Mouse (Mus musculus) kidney, adult 8-10 months (tissue): ENCODE data around the gene Gabra5.
A peak's percentile ranks its signal among the peaks of the same experiment; 100 is the strongest.

Source experiments
- DNase-seq, 2 experiments: peaks; one replicate each; pipeline ENCODE4 v3.0.0; 2022

The Gabra5 gene

GRCm38 (mm10) chr7:57509681-57510141, at the start of gene Gabra5:
Gene Gabra5 (minus strand): TSS chr7:57510059.
- no peak for DNase-seq

- DNase-seq, result peak in 1 of 2 experiments; percentile 4
Measured at GRCm38 (mm10) chr7:57538565-57538964, 28.7 kb upstream of the Gabra5 start.

- DNase-seq, result no peak
Measured at GRCm38 (mm10) chr7:57532676-57533075, 22.8 kb upstream of the Gabra5 start.

- DNase-seq, result no peak
Measured at GRCm38 (mm10) chr7:57529954-57530353, 20.1 kb upstream of the Gabra5 start.

- DNase-seq, result no peak
Measured at GRCm38 (mm10) chr7:57529451-57529850, 19.6 kb upstream of the Gabra5 start.

GRCm38 (mm10) chr7:57512955-57513354, 3.1 kb upstream of the Gabra5 start:
- DNase-seq, result peak in 1 of 2 experiments; percentile 9

- no peak for DNase-seq
Measured at GRCm38 (mm10) chr7:57508860-57509632, 813 bp downstream of the Gabra5 start.

- DNase-seq, result no peak
Measured at GRCm38 (mm10) chr7:57502809-57503208, 7.0 kb downstream of the Gabra5 start.

GRCm38 (mm10) chr7:57491795-57492194, 18.1 kb downstream of the Gabra5 start:
- no peak for DNase-seq

GRCm38 (mm10) chr7:57486907-57487306, 23.0 kb downstream of the Gabra5 start:
- no peak for DNase-seq

GRCm38 (mm10) chr7:57482896-57483295, 27.0 kb downstream of the Gabra5 start:
- no peak for DNase-seq

- peak; percentile 12 to 32 for DNase-seq
Measured at GRCm38 (mm10) chr7:57473811-57474525, 35.9 kb downstream of the Gabra5 start.

- no peak for DNase-seq
Measured at GRCm38 (mm10) chr7:57471316-57471715, 38.5 kb downstream of the Gabra5 start.

GRCm38 (mm10) chr7:57460354-57460753, 49.5 kb downstream of the Gabra5 start:
- DNase-seq, result no peak

GRCm38 (mm10) chr7:57448239-57448638, 61.6 kb downstream of the Gabra5 start:
- no peak for DNase-seq

- no peak for DNase-seq
Measured at GRCm38 (mm10) chr7:57422675-57423074, 87.2 kb downstream of the Gabra5 start.

- DNase-seq, result no peak
Measured at GRCm38 (mm10) chr7:57421044-57421443, 88.8 kb downstream of the Gabra5 start.

GRCm38 (mm10) chr7:57419392-57419791, 90.5 kb downstream of the Gabra5 start, which contains the start of gene Gabrb3:
Gene Gabrb3 (plus strand): TSS chr7:57419692.
- no peak for DNase-seq

GRCm38 (mm10) chr7:57412896-57413295, 97.0 kb downstream of the Gabra5 start:
- DNase-seq, result no peak

GRCm38 (mm10) chr7:57411163-57411562, 98.7 kb downstream of the Gabra5 start:
- DNase-seq, result no peak

GRCm38 (mm10) chr7:57393551-57393950, 116.3 kb downstream of the Gabra5 start:
- no peak for DNase-seq

GRCm38 (mm10) chr7:57390046-57390445, 119.8 kb downstream of the Gabra5 start:
- no peak for DNase-seq

GRCm38 (mm10) chr7:57387341-57387654, 122.6 kb downstream of the Gabra5 start:
- DNase-seq, result no peak
